Mouse (Mus musculus) lung, adult 2 months (tissue): ENCODE measurements around the gene Olfr732. TPM values are rescaled to one million over a fixed set of nuclear protein-coding genes. Genes with fewer than 3 reads are reported as not detected.

Experiments used
- DNase-seq: peaks from one replicate; pipeline ENCODE4 v3.0.0; 2022
- H3K4me1 ChIP-seq: fragments of 200-500 bp; 2 replicates; pipeline ENCODE4 v1.6.1; 2011; ENCODE audit warnings: low read length; ENCODE audit not compliant: control insufficient read depth, insufficient read depth
- H3K4me3 ChIP-seq: fragments of 200-500 bp; replicated peaks from 2 replicates; pipeline ENCODE3; 2011; ENCODE audit warnings: low read depth, mild to moderate bottlenecking, control low read depth, low read length; ENCODE audit errors: extremely low read depth
- CTCF ChIP-seq: fragments of 200-500 bp; IDR thresholded peaks from 2 replicates; pipeline ENCODE4 v1.5.1; 2011; ENCODE audit warnings: mild to moderate bottlenecking, low read length, control low read depth; ENCODE audit not compliant: insufficient read depth
- POLR2A ChIP-seq: fragments of 200-500 bp; IDR thresholded peaks from 2 replicates; pipeline ENCODE4 v1.6.1; 2011; ENCODE audit warnings: low read depth, mild to moderate bottlenecking, control low read depth, low read length, borderline replicate concordance; ENCODE audit errors: extremely low read depth
- WGBS: fragments of 180-500 bp; shearing (Covaris S2); methylation state at CpG from one replicate; pipeline ENCODE4 v1.1.7; 2018; 5-methylcytosine and 5-hydroxymethylcytosine counted together
- polyA plus RNA-seq: library from polyadenylated mRNA; depleted of rRNA; stranded (reverse); fragments of >200 nt; gene quantifications from 2 replicates; pipeline ENCODE4 v1.2.3, GENCODE M21; 2012; rRNA removed

Gene Olfr732
- polyA plus RNA-seq, result not detected in 2 replicates

GRCm38 (mm10) chr14:50284106-50284505, at the start of gene Olfr732:
Olfr732 (minus strand) TSS chr14:50284206.
- 88% methylated on average over 1 of the region's 1 CpGs for WGBS
- Histone ChIP-seq H3K4me3 (no peak within 1 kb of the TSS), H3K4me1 (no peaks in the 10 kb centered on the region)
- TF ChIP-seq POLR2A (no peak), CTCF (no peak)
- no peak for DNase-seq

- no peak for DNase-seq
- TF ChIP-seq POLR2A (no peak), CTCF (no peak)
- Histone ChIP-seq H3K4me3 (no peak within 1 kb of the TSS), H3K4me1 (no peaks in the 10 kb centered on the region)
- 51% methylated on average over 1 of the region's 1 CpGs for WGBS
Observed at GRCm38 (mm10) chr14:50326661-50327060, 42.7 kb upstream of the Olfr732 start, which contains the start of gene Olfr734. Olfr734 (minus strand) TSS chr14:50326761.

GRCm38 (mm10) chr14:50301422-50301821, 17.4 kb upstream of the Olfr732 start, which contains the start of gene Olfr733:
Olfr733 (minus strand) TSS chr14:50301522.
- Histone ChIP-seq H3K4me1 (no peaks in the 10 kb centered on the region), H3K4me3 (no peak within 1 kb of the TSS)
- no peak for DNase-seq
- no peak for TF ChIP-seq POLR2A
- TF ChIP-seq CTCF, result no peak

- 74% methylated on average over 4 of the region's 4 CpGs for WGBS
- DNase-seq, result no peak
- TF ChIP-seq POLR2A (no peak), CTCF (no peak)
- Histone ChIP-seq H3K4me1 (no peaks in the 10 kb centered on the region), H3K4me3 (no peak within 1 kb of the TSS)
Observed at GRCm38 (mm10) chr14:50241766-50242165, 42.2 kb downstream of the Olfr732 start, which contains the start of gene Olfr731. Olfr731 (minus strand) TSS chr14:50241866.

Other genes starting within 250 kb of the Olfr732 start
- gene Olfr725, start 243.8 kb downstream of the Olfr732 start, polyA plus RNA-seq, result not detected in 2 replicates
- not detected in 2 replicates for gene Olfr726, start 193.3 kb downstream of the Olfr732 start, polyA plus RNA-seq
- gene Olfr727, start 161.0 kb downstream of the Olfr732 start, polyA plus RNA-seq, result not detected in 2 replicates
- not detected in 2 replicates for gene Olfr728, start 141.5 kb downstream of the Olfr732 start, polyA plus RNA-seq
- not detected in 2 replicates for gene Olfr729, start 131.3 kb downstream of the Olfr732 start, polyA plus RNA-seq
- gene Olfr730, start 96.0 kb downstream of the Olfr732 start, polyA plus RNA-seq, result not detected in 2 replicates
- not detected in 2 replicates for gene Olfr731, start 42.3 kb downstream of the Olfr732 start, polyA plus RNA-seq
- not detected in 2 replicates for gene Olfr733, start 17.3 kb upstream of the Olfr732 start, polyA plus RNA-seq
- not detected in 2 replicates for gene Olfr734, start 42.6 kb upstream of the Olfr732 start, polyA plus RNA-seq
- gene Olfr735, start 64.7 kb upstream of the Olfr732 start, polyA plus RNA-seq, result not detected in 2 replicates
- 0.44 and 0.57 TPM in 2 replicates for gene Tlr11, start 73.7 kb upstream of the Olfr732 start, polyA plus RNA-seq
- gene Olfr736, start 97.0 kb upstream of the Olfr732 start, polyA plus RNA-seq, result not detected in 2 replicates
- gene Olfr738, start 123.4 kb upstream of the Olfr732 start, polyA plus RNA-seq, result not detected in 2 replicates
- gene Olfr739, start 134.4 kb upstream of the Olfr732 start, polyA plus RNA-seq, result not detected in 2 replicates
- not detected in 2 replicates for gene Olfr740, start 161.3 kb upstream of the Olfr732 start, polyA plus RNA-seq
- gene Olfr741, start 188.5 kb upstream of the Olfr732 start, polyA plus RNA-seq, result not detected in 2 replicates
- gene Olfr742, start 219.4 kb upstream of the Olfr732 start, polyA plus RNA-seq, result not detected in 2 replicates
- not detected in 2 replicates for gene Olfr743, start 237.6 kb upstream of the Olfr732 start, polyA plus RNA-seq